Mouse (Mus musculus) liver, adult 2 months (tissue): ENCODE measurements at regions not wholly inside any gene's neighbourhood (a gene's known extent, or its start where the extent isn't known, plus 50 kb on each side); places are given as distances from the start of the nearest gene placed in this dataset.

Experiments
- DNase-seq: peaks from one replicate; pipeline ENCODE4 v3.0.0-alpha.2; 2011; ENCODE audit warnings: low read depth, low spot score; ENCODE audit errors: extremely low read depth
- H3K27ac ChIP-seq: fragments of 200-500 bp; replicated peaks from 2 replicates; pipeline ENCODE4 v1.5.1; 2012; ENCODE audit warnings: low read depth, mild to moderate bottlenecking, control low read depth, inconsistent platforms, low read length; ENCODE audit not compliant: insufficient read depth
- H3K27me3 ChIP-seq: fragments of 200-500 bp; 2 replicates; pipeline ENCODE4 v1.6.1; 2012; ENCODE audit warnings: mild to moderate bottlenecking, moderate library complexity, low read length, inconsistent platforms; ENCODE audit not compliant: control insufficient read depth, insufficient read depth
- H3K36me3 ChIP-seq: fragments of 200-500 bp; 2 replicates; pipeline ENCODE4 v1.6.1; 2012; ENCODE audit warnings: low read length, inconsistent platforms; ENCODE audit not compliant: control insufficient read depth, insufficient read depth
- H3K4me1 ChIP-seq: fragments of 200-500 bp; 2 replicates; pipeline ENCODE4 v1.6.1; 2011; ENCODE audit warnings: low read length; ENCODE audit not compliant: control insufficient read depth, insufficient read depth
- H3K4me3 ChIP-seq: fragments of 200-500 bp; 2 replicates; pipeline ENCODE4 v1.5.1; 2011; ENCODE audit warnings: low read depth, mild to moderate bottlenecking, control low read depth, low read length, moderate library complexity; ENCODE audit not compliant: insufficient read depth
- H3K79me2 ChIP-seq: fragments of 200-500 bp; 2 replicates; pipeline ENCODE4 v1.6.1; 2012; ENCODE audit warnings: inconsistent platforms, mild to moderate bottlenecking, low read length, moderate library complexity; ENCODE audit not compliant: control insufficient read depth, insufficient read depth
- H3K9ac ChIP-seq: fragments of 200-500 bp; 2 replicates; pipeline ENCODE4 v1.6.1; 2012; ENCODE audit warnings: low read depth, mild to moderate bottlenecking, control low read depth, inconsistent platforms, low read length
- CTCF ChIP-seq: fragments of 200-500 bp; IDR thresholded peaks from 2 replicates; pipeline ENCODE4 v1.5.1; 2011; ENCODE audit warnings: low read depth, low read length, control low read depth
- POLR2A ChIP-seq: fragments of 200-500 bp; IDR thresholded peaks from 2 replicates; pipeline ENCODE4 v1.6.1; 2011; ENCODE audit warnings: low read length, control low read depth; ENCODE audit not compliant: insufficient read depth; ENCODE audit errors: extremely low read depth
- WGBS: fragments of 180-500 bp; shearing (Covaris S2); methylation state at CpG from one replicate; pipeline ENCODE4 v1.1.7; 2018; 5-methylcytosine and 5-hydroxymethylcytosine counted together

GRCm38 (mm10) chr10:117530859-117531602, 98.3 kb upstream of the Cpm start:
- H3K27ac ChIP-seq, result no peak overlapping the region
- H3K27me3 ChIP-seq, result no peaks in the 10 kb centered on the region
- H3K79me2 ChIP-seq, result no peaks in the 10 kb centered on the region
- 77% methylated on average over 10 of the region's 10 CpGs for WGBS
- no peak overlapping the region for H3K4me3 ChIP-seq
- H3K4me1 ChIP-seq, result no peaks in the 10 kb centered on the region
- H3K36me3 ChIP-seq, result no peaks in the 10 kb centered on the region
- no peak for TF ChIP-seq CTCF
- no peak for TF ChIP-seq POLR2A
- no peak overlapping the region for H3K9ac ChIP-seq
- DNase-seq, result no peak

DNA sequence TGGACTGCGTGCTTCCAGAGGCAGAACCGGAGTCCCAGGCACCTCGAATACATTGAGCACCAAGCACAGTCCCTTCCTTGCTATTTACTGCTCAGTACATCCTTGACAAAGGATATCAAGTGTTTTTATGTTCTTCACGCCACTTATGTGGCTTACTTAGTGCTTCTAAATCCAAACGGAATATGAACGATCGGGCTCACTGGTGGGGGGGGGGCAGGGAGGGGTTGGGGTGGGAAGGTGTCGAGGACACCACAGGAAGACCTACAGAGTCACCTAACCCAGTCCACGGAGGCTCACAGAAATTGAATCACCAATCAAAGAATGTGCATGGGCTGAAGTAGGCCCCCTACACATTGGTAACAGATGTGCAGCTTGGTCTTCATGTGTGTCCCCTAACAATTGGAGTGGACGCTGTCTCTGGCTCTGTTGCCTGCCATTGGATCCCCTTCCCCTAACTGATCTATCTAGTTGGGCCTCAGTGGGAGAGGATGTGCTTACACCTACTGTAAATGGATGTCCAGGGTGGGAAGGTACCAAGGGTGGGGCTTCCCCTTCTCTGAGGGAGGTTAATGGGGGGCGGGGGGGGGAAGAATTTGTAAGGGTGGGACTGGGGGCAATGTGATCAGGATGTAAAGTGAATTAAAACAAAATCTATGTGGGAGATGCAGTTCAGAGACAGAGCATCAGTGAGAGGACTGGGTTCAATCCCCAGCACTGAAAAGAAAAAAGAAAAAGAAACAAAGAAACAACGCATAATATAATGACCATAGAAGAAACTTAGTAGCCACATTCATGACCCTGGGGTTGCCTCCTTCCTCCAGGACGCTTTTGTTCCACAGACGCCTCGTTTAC, 99.1 kb upstream of the Cpm start:
- 80% methylated on average over 15 of the region's 15 CpGs for WGBS
- Histone ChIP-seq H3K4me3 (no peak overlapping the region), H3K36me3 (no peaks in the 10 kb centered on the region), H3K27me3 (no peaks in the 10 kb centered on the region), H3K27ac (no peak overlapping the region), H3K9ac (no peak overlapping the region), H3K79me2 (no peaks in the 10 kb centered on the region), H3K4me1 (no peaks in the 10 kb centered on the region)
- no peak for DNase-seq
- no peak for TF ChIP-seq POLR2A
- no peak for TF ChIP-seq CTCF

DNA sequence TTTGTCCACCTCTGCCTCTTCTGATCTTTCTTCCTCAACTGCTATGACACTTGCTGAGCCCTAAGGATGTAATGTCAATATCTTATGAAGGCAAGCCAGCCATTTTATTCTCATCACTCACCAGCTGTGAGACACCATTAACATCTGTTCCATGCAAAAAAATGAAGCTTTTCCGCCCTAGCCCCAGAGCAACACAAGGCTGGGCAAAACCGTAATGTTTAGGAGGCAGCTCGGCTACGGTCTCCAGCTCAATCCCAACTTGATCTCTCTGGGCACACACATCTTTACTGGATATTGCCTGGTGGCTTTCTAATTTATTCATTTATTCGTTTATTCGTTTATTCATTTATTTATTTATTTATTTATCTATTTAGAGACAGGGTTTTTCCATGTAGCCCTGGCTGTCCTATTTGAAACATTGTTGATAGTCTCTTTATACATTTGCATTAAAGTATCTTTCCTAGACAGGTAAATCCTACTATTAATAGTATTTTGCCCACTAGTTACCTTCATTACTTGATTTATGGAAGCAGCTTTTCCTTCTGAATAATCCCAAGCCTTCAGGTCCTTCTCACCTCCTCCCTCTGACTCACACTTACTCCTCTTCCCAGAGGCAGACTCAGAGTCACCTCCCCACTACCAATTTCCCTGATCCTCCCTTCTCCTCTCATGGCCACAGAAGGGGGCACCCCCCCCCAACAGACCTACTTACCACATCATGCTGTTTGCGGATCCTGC, 99.9 kb upstream of the Cpm start:
- H3K4me3 ChIP-seq, result no peak overlapping the region
- no peak overlapping the region for H3K9ac ChIP-seq
- WGBS, result 90% methylated on average over 7 of the region's 7 CpGs
- H3K27me3 ChIP-seq, result no peaks in the 10 kb centered on the region
- no peaks in the 10 kb centered on the region for H3K79me2 ChIP-seq
- no peaks in the 10 kb centered on the region for H3K36me3 ChIP-seq
- no peak for TF ChIP-seq CTCF
- TF ChIP-seq POLR2A, result no peak
- no peaks in the 10 kb centered on the region for H3K4me1 ChIP-seq
- DNase-seq, result no peak
- H3K27ac ChIP-seq, result no peak overlapping the region

- Histone ChIP-seq H3K79me2 (no peaks in the 10 kb centered on the region), H3K27me3 (no peaks in the 10 kb centered on the region), H3K9ac (no peak overlapping the region), H3K4me1 (no peaks in the 10 kb centered on the region), H3K4me3 (no peak overlapping the region), H3K27ac (no peak overlapping the region), H3K36me3 (no peaks in the 10 kb centered on the region)
- 92% methylated on average over 8 of the region's 8 CpGs for WGBS
- no peak for DNase-seq
- TF ChIP-seq POLR2A, result no peak
These were observed 100.6 kb upstream of the Cpm start for GRCm38 (mm10) chr10:117528575-117529268.

DNA sequence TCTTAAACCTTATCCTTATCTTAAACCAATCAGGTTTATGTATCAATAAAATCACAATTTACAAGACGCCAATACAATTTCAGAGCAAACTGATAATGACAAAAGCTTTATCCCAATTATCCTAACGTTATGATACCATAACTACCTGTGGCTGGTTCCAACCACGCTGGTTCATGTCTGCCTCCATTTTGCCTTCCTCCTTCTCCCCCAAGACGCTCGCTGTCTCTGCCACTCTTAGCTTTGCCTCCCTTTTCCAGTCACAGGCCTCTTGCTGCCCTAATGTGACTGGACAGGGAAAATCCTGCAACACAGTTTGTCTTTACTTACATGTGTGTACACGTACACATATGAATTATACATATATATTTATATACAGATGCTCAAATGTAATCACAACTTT, 101.3 kb upstream of the Cpm start:
- WGBS, result 90% methylated on average over 6 of the region's 6 CpGs
- DNase-seq, result no peak
- Histone ChIP-seq H3K4me3 (no peak overlapping the region), H3K4me1 (no peaks in the 10 kb centered on the region), H3K79me2 (no peaks in the 10 kb centered on the region), H3K36me3 (no peaks in the 10 kb centered on the region), H3K27me3 (no peaks in the 10 kb centered on the region), H3K27ac (no peak overlapping the region), H3K9ac (no peak overlapping the region)
- TF ChIP-seq CTCF, result no peak
- TF ChIP-seq POLR2A, result no peak
